Mouse (Mus musculus) MEL (cell line): ENCODE measurements around the gene 2410002F23Rik. TPM values are rescaled to one million over a fixed set of nuclear protein-coding genes. Genes with fewer than 3 reads are reported as not detected.

ENCODE experiments used
- DNase-seq: peaks from one replicate; pipeline ENCODE4 v3.0.0; 2011; ENCODE audit warnings: low read depth, low spot score
- H3K27ac ChIP-seq: 2 replicates; pipeline ENCODE4 v1.5.1; 2012; ENCODE audit warnings: low read depth, mild to moderate bottlenecking, control low read depth, low read length, moderate library complexity; ENCODE audit not compliant: control insufficient read depth
- H3K27me3 ChIP-seq, 2 experiments: fragments of 150-350 bp in 1 of 2; sonication (generic) in 1 of 2; 2 replicates each; pipeline ENCODE4 v1.6.1; 2012; ENCODE audit warnings: low read length in 2 of 2, mild to moderate bottlenecking in 2 of 2, improper control_type of control experiment in 1 of 2, moderate library complexity in 1 of 2; ENCODE audit not compliant: insufficient read depth in 2 of 2, control insufficient read depth in 1 of 2
- H3K36me3 ChIP-seq, 2 experiments: 2 replicates each; pipeline ENCODE4 v1.6.1; 2012 to 2014; ENCODE audit warnings: low read length in 2 of 2, improper control_type of control experiment in 1 of 2, inconsistent platforms in 1 of 2, mild to moderate bottlenecking in 1 of 2; ENCODE audit not compliant: insufficient read depth in 2 of 2, control insufficient read depth in 1 of 2
- H3K4me1 ChIP-seq, 2 experiments: fragments of 150-350 bp in 1 of 2; sonication (generic) in 1 of 2; 2 replicates each; pipeline ENCODE4 v1.6.1; 2012; ENCODE audit warnings: low read length in 2 of 2, improper control_type of control experiment in 1 of 2, mild to moderate bottlenecking in 1 of 2; ENCODE audit not compliant: insufficient read depth in 2 of 2, control insufficient read depth in 1 of 2
- H3K4me3 ChIP-seq, 2 experiments: fragments of 150-350 bp in 1 of 2; sonication (generic) in 1 of 2; 2 replicates each; pipeline ENCODE4 v1.5.1; 2012; ENCODE audit warnings: low read depth in 2 of 2, low read length in 2 of 2, mild to moderate bottlenecking in 2 of 2, moderate library complexity in 2 of 2, control low read depth in 1 of 2, improper control_type of control experiment in 1 of 2; ENCODE audit not compliant: control insufficient read depth in 1 of 2, insufficient read depth in 1 of 2
- H3K79me2 ChIP-seq: 2 replicates; pipeline ENCODE4 v1.6.1; 2012; ENCODE audit warnings: mild to moderate bottlenecking, low read length, moderate library complexity; ENCODE audit not compliant: control insufficient read depth, poor library complexity, insufficient read depth
- H3K9ac ChIP-seq: 2 replicates; pipeline ENCODE4 v1.6.1; 2012; ENCODE audit warnings: low read depth, mild to moderate bottlenecking, control low read depth, low read length, moderate library complexity; ENCODE audit not compliant: control insufficient read depth, poor library complexity, severe bottlenecking
- H3K9me3 ChIP-seq: fragments of 150-350 bp; sonication (generic); replicated peaks from 2 replicates; pipeline ENCODE4 v1.6.1; 2012; ENCODE audit warnings: mild to moderate bottlenecking, low read length, improper control_type of control experiment, moderate library complexity; ENCODE audit not compliant: insufficient read depth
- CHD1 ChIP-seq: IDR thresholded peaks from 2 replicates; pipeline ENCODE4 v1.6.1; 2012; ENCODE audit warnings: low read depth, mild to moderate bottlenecking, inconsistent platforms, low read length, improper control_type of control experiment
- CTCF ChIP-seq, 3 experiments: IDR thresholded peaks in 2 of 3; conservative IDR thresholded peaks in 1 of 3; 2 replicates each; pipeline ENCODE4 v1.5.1; 2011 to 2012; ENCODE audit warnings: low read length in 3 of 3, low read depth in 2 of 3, mild to moderate bottlenecking in 2 of 3, improper control_type of control experiment in 1 of 3, inconsistent platforms in 1 of 3, mixed read lengths in 1 of 3, moderate library complexity in 1 of 3; ENCODE audit not compliant: control insufficient read depth in 1 of 3, insufficient read depth in 1 of 3, poor library complexity in 1 of 3, severe bottlenecking in 1 of 3
- E2F4 ChIP-seq: IDR thresholded peaks from 2 replicates; pipeline ENCODE4 v1.6.1; 2011; ENCODE audit warnings: low read depth, low read length, improper control_type of control experiment, borderline replicate concordance
- ELF1 ChIP-seq: IDR thresholded peaks from 2 replicates; pipeline ENCODE4 v1.6.1; 2014; ENCODE audit warnings: low read depth, mild to moderate bottlenecking, inconsistent platforms, low read length, improper control_type of control experiment, moderate library complexity
- EP300 ChIP-seq, 2 experiments: IDR thresholded peaks; 2 replicates each; pipeline ENCODE4 v1.6.1; 2011; ENCODE audit warnings: improper control_type of control experiment in 2 of 2, low read length in 2 of 2, low read depth in 1 of 2, mild to moderate bottlenecking in 1 of 2
- ETS1 ChIP-seq: IDR thresholded peaks from 2 replicates; pipeline ENCODE4 v1.6.1; 2012; ENCODE audit warnings: low read depth, mild to moderate bottlenecking, inconsistent platforms, low read length, improper control_type of control experiment, moderate library complexity
- GABPA ChIP-seq: IDR thresholded peaks from 2 replicates; pipeline ENCODE4 v1.6.1; 2012; ENCODE audit warnings: low read depth, mild to moderate bottlenecking, inconsistent platforms, low read length, improper control_type of control experiment, moderate library complexity
- HCFC1 ChIP-seq: IDR thresholded peaks from 2 replicates; pipeline ENCODE4 v1.6.1; 2012; ENCODE audit warnings: low read depth, mild to moderate bottlenecking, inconsistent platforms, low read length, improper control_type of control experiment, moderate library complexity
- KAT2A ChIP-seq: conservative IDR thresholded peaks from 2 replicates; pipeline ENCODE4 v1.6.1; 2012; ENCODE audit warnings: low read depth, low read length, improper control_type of control experiment, inconsistent platforms
- MAFK ChIP-seq: IDR thresholded peaks from 2 replicates; pipeline ENCODE4 v1.6.1; 2011; ENCODE audit warnings: low read depth, mild to moderate bottlenecking, low read length, improper control_type of control experiment, borderline replicate concordance
- MAX ChIP-seq: IDR thresholded peaks from 2 replicates; pipeline ENCODE4 v1.6.1; 2011; ENCODE audit warnings: low read length, improper control_type of control experiment
- MAZ ChIP-seq: IDR thresholded peaks from 2 replicates; pipeline ENCODE4 v1.6.1; 2012; ENCODE audit warnings: low read depth, mild to moderate bottlenecking, inconsistent platforms, low read length, improper control_type of control experiment
- MXI1 ChIP-seq: IDR thresholded peaks from 2 replicates; pipeline ENCODE4 v1.6.1; 2011; ENCODE audit warnings: mild to moderate bottlenecking, low read depth, low read length, improper control_type of control experiment
- MYB ChIP-seq: IDR thresholded peaks from 2 replicates; pipeline ENCODE4 v1.6.1; 2011; ENCODE audit warnings: mild to moderate bottlenecking, low read depth, low read length, improper control_type of control experiment
- MYC ChIP-seq: IDR thresholded peaks from 2 replicates; pipeline ENCODE4 v1.6.1; 2011; ENCODE audit warnings: low read depth, mild to moderate bottlenecking, low read length, improper control_type of control experiment, moderate library complexity
- NELFE ChIP-seq: IDR thresholded peaks from 2 replicates; pipeline ENCODE4 v1.6.1; 2011; ENCODE audit warnings: low read depth, low read length, improper control_type of control experiment
- NRF1 ChIP-seq: IDR thresholded peaks from 2 replicates; pipeline ENCODE4 v1.6.1; 2014; ENCODE audit warnings: low read depth, mild to moderate bottlenecking, inconsistent platforms, low read length, improper control_type of control experiment, moderate library complexity; ENCODE audit not compliant: poor library complexity, insufficient read depth, severe bottlenecking
- POLR2A ChIP-seq, 2 experiments: IDR thresholded peaks; 2 replicates each; pipeline ENCODE4 v1.6.1; 2011 to 2012; ENCODE audit warnings: low read length in 2 of 2, mild to moderate bottlenecking in 2 of 2, control low read depth in 1 of 2, improper control_type of control experiment in 1 of 2, low read depth in 1 of 2, moderate library complexity in 1 of 2; ENCODE audit not compliant: control insufficient read depth in 1 of 2, insufficient read depth in 1 of 2, poor library complexity in 1 of 2
- POLR2AphosphoS2 ChIP-seq: IDR thresholded peaks from 2 replicates; pipeline ENCODE4 v1.6.1; 2011; ENCODE audit warnings: low read length, improper control_type of control experiment
- POLR2AphosphoS5 ChIP-seq: IDR thresholded peaks from 2 replicates; pipeline ENCODE4 v1.6.1; 2012; ENCODE audit warnings: low read depth, borderline replicate concordance, mild to moderate bottlenecking, inconsistent platforms, low read length, moderate library complexity, mixed read lengths
- RAD21 ChIP-seq: IDR thresholded peaks from 2 replicates; pipeline ENCODE4 v1.6.1; 2011; ENCODE audit warnings: mild to moderate bottlenecking, low read depth, low read length, improper control_type of control experiment
- RCOR1 ChIP-seq: IDR thresholded peaks from 2 replicates; pipeline ENCODE4 v1.6.1; 2012; ENCODE audit warnings: low read depth, mild to moderate bottlenecking, inconsistent platforms, low read length, improper control_type of control experiment
- SIN3A ChIP-seq: IDR thresholded peaks from 2 replicates; pipeline ENCODE4 v1.6.1; 2012; ENCODE audit warnings: low read length, improper control_type of control experiment, inconsistent platforms
- SMC3 ChIP-seq: IDR thresholded peaks from 2 replicates; pipeline ENCODE4 v1.6.1; 2011; ENCODE audit warnings: low read depth, low read length, improper control_type of control experiment
- TAL1 ChIP-seq: IDR thresholded peaks from 2 replicates; pipeline ENCODE4 v1.6.1; 2012; ENCODE audit warnings: mild to moderate bottlenecking, inconsistent platforms, low read length, moderate library complexity, mixed read lengths
- TBP ChIP-seq: IDR thresholded peaks from 2 replicates; pipeline ENCODE4 v1.8.0; 2011; ENCODE audit warnings: low read depth, low read length, improper control_type of control experiment
- TCF12 ChIP-seq: IDR thresholded peaks from 2 replicates; pipeline ENCODE4 v1.6.1; 2014; ENCODE audit warnings: low read depth, mild to moderate bottlenecking, inconsistent platforms, low read length, improper control_type of control experiment, moderate library complexity
- UBTF ChIP-seq: IDR thresholded peaks from 2 replicates; pipeline ENCODE4 v1.6.1; 2012; ENCODE audit warnings: low read depth, mild to moderate bottlenecking, inconsistent platforms, low read length, improper control_type of control experiment, moderate library complexity, borderline replicate concordance; ENCODE audit not compliant: insufficient read depth
- ZKSCAN1 ChIP-seq: IDR thresholded peaks from 2 replicates; pipeline ENCODE4 v1.6.1; 2012; ENCODE audit warnings: low read depth, mild to moderate bottlenecking, inconsistent platforms, low read length, improper control_type of control experiment, moderate library complexity
- ZMIZ1 ChIP-seq: IDR thresholded peaks from 2 replicates; pipeline ENCODE4 v1.6.1; 2012; ENCODE audit warnings: low read depth, mild to moderate bottlenecking, inconsistent platforms, low read length, improper control_type of control experiment, moderate library complexity
- ZNF384 ChIP-seq: IDR thresholded peaks from 2 replicates; pipeline ENCODE4 v1.6.1; 2012; ENCODE audit warnings: low read depth, mild to moderate bottlenecking, inconsistent platforms, low read length, improper control_type of control experiment
- polyA plus RNA-seq, 2 experiments: library from polyadenylated mRNA; stranded (reverse) in 1 of 2; unstranded in 1 of 2; fragments of >175 nt in 1 of 2; fragments of >200 nt in 1 of 2; gene quantifications; 2 replicates each; pipeline versions ENCODE4 v1.2.1 to v1.2.4; 2012; ENCODE audit warnings: low replicate concordance in 2 of 2, low read depth in 1 of 2; ENCODE audit not compliant: insufficient read length in 2 of 2, insufficient read depth in 1 of 2, missing spikeins in 1 of 2
- total RNA-seq: library from RNA; depleted of rRNA; stranded (reverse); fragments of 300-350 nt; gene quantifications from 2 replicates; pipeline ENCODE4 v1.2.3, GENCODE M21; 2012; rRNA removed

2410002F23Rik gene
- total RNA-seq (89.1 and 148 TPM in 2 replicates), polyA plus RNA-seq (100 to 1,000 TPM; 174 to 841 TPM)

GRCm38 (mm10) chr7:44246055-44246983, at the start of gene 2410002F23Rik, which contains the start of gene 1700028J19Rik:
TSS of gene 2410002F23Rik (plus strand) at chr7:44246722.
TSS of gene 1700028J19Rik (minus strand) at chr7:44246695.
- peak in 1 of 3 experiments; percentile 23; a peak in 1 of 6 replicates for TF ChIP-seq CTCF (IDR thresholded peaks at IDR 0.05 in 2 of 3, conservative IDR thresholded peaks at IDR 0.05 in 1 of 3; ENCODE audit: control insufficient read depth in 1 of 3, insufficient read depth in 1 of 3, low read depth in 2 of 3, low read length in 3 of 3, poor library complexity in 1 of 3, severe bottlenecking in 1 of 3)
- no peak for TF ChIP-seq ZKSCAN1
- no peak for TF ChIP-seq SMC3
- 0 out of 2 replicates have a peak, but pooled peaks have one; percentile 17 for TF ChIP-seq TCF12
- peak; percentile 81; the same call in 1 of the 2 replicates for TF ChIP-seq MAZ
- TF ChIP-seq ZNF384: no peak
- TF ChIP-seq MYB: no peak
- peak; percentile 89 for TF ChIP-seq MXI1
- TF ChIP-seq KAT2A: peak; percentile 53; the same call in 1 of the 2 replicates
- peak; percentile 95 for TF ChIP-seq MYC
- TF ChIP-seq NRF1: 0 out of 2 replicates have a peak, but pooled peaks have one; percentile 37
- TF ChIP-seq POLR2AphosphoS2: peak; percentile 97
- no peak for TF ChIP-seq RAD21
- peak; percentile 82 for TF ChIP-seq ELF1
- peak; percentile 98 for TF ChIP-seq POLR2AphosphoS5
- peak; percentile 98 for TF ChIP-seq ZMIZ1
- TF ChIP-seq NELFE: peak; percentile 99
- TF ChIP-seq MAX: peak; percentile 100
- TF ChIP-seq SIN3A: peak; percentile 78; the same call in 1 of the 2 replicates
- no peak for TF ChIP-seq GABPA
- TF ChIP-seq MAFK: no peak
- peak; percentile 77; the same call in 1 of the 2 replicates for TF ChIP-seq E2F4
- peak; percentile 43; the same call in 1 of the 2 replicates for TF ChIP-seq TAL1
- peak; percentile 99 for TF ChIP-seq POLR2A (IDR thresholded peaks at IDR 0.05; ENCODE audit: control insufficient read depth in 1 of 2, insufficient read depth in 1 of 2, low read depth in 1 of 2, low read length in 2 of 2, poor library complexity in 1 of 2)
- no peak for TF ChIP-seq RCOR1
- no peak for TF ChIP-seq UBTF
- no peak for TF ChIP-seq EP300 (IDR thresholded peaks at IDR 0.05; ENCODE audit: low read depth in 1 of 2, low read length in 2 of 2)
- no peak for TF ChIP-seq ETS1
- TF ChIP-seq HCFC1: peak; percentile 86
- no peak for TF ChIP-seq CHD1
- TF ChIP-seq TBP: peak; percentile 98
- DNase-seq: peak; percentile 89
- H3K27ac ChIP-seq: peak within 1 kb of the TSS; percentile 85
- no peaks in the 10 kb centered on the region for H3K27me3 ChIP-seq
- peaks cover 27% of the 10 kb centered on the region for H3K79me2 ChIP-seq
- peak within 1 kb of the TSS; percentile 67 to 74 for H3K4me3 ChIP-seq
- H3K9ac ChIP-seq: peak within 1 kb of the TSS; percentile 79
- peaks cover 0 to 15% of the 10 kb centered on the region in 2 experiments; a peak in 2 of 4 replicates for H3K4me1 ChIP-seq
- H3K9me3 ChIP-seq: no peaks in the 10 kb centered on the region
- H3K36me3 ChIP-seq: peaks cover 12 to 15% of the 10 kb centered on the region in 2 experiments
